ENCODE assay signal across 8 mouse cellular contexts in the genomic region with DNA sequence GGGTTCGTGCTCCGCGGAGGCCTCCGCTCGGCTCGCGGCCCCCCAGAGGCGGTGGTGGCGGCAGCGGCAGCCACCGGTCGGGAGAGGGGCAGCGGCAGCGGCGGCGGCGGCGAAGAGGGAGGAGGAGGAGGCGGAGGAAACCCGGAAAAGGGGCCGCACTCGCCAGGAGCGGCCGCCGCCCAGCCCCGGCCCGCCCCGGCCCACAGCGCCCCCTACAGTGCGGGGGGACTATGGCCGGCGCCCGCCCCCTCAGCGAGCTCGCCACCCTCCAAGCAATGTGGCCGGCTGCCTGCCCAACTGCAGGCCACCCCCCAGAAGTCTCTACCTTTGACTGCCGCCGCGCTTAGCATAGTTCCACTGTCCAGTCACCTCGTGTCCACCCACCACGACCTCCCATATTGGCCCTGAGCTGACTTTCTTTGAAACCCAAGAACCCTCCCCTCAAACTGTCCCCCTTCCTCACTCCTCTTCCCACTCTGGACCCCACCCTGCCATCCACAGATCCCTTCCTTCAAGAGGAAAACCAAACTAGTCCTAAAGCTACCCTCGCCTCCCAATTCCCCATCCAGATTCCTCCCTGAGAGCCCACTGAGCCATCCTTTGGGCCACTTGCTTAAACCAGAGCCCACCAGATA. TPM values are rescaled to one million over a fixed set of nuclear protein-coding genes. Genes with fewer than 3 reads are reported as not detected.
DNase-seq lines count a peak whose midpoint lies in the region; ATAC-seq and TF ChIP-seq lines count a peak whose summit lies in the region.

No protein-coding gene starts in this region.

- 6% methylated on average over 5 of the region's 42 CpGs for WGBS in forebrain, embryonic 13.5 days
- 5% methylated on average over 11 of the region's 42 CpGs for WGBS in neural tube, embryonic 14.5 days

- peak overlapping the region; percentile 74 for H3K4me3 ChIP-seq in ES-Bruce4 (ENCODE audit: low read depth, low read length)
- H3K4me3 ChIP-seq in forebrain, embryonic 13.5 days = peak overlapping the region; percentile 98
- H3K4me3 ChIP-seq in neural tube, embryonic 14.5 days (ENCODE audit: low read depth, low read length) = peak overlapping the region; percentile 84

- no peak for TF ChIP-seq POLR2A in ES-Bruce4 (IDR thresholded peaks at IDR 0.05; ENCODE audit: insufficient read depth, low read length)

- H3K36me3 ChIP-seq in ES-Bruce4 (ENCODE audit: control insufficient read depth, insufficient read depth, low read length, poor library complexity, severe bottlenecking) = peaks cover 37% of the 10 kb centered on the region
- peaks cover 25% of the 10 kb centered on the region for H3K36me3 ChIP-seq in forebrain, embryonic 13.5 days (ENCODE audit: poor library complexity, severe bottlenecking)
- peaks cover 17% of the 10 kb centered on the region for H3K36me3 ChIP-seq in neural tube, embryonic 14.5 days (ENCODE audit: control insufficient read depth, insufficient read depth, low read length)

- H3K27me3 ChIP-seq in ES-Bruce4 (ENCODE audit: control insufficient read depth, insufficient read depth, low read length, poor library complexity, severe bottlenecking) = no peaks in the 10 kb centered on the region
- H3K27me3 ChIP-seq in forebrain, embryonic 13.5 days = no peaks in the 10 kb centered on the region
- H3K27me3 ChIP-seq in neural tube, embryonic 14.5 days (ENCODE audit: control insufficient read depth, insufficient read depth, low read length) = no peaks in the 10 kb centered on the region

- TF ChIP-seq CTCF in ES-Bruce4 (IDR thresholded peaks at IDR 0.05; ENCODE audit: low read depth, low read length) = peak; percentile 43

- TF ChIP-seq EP300 in ES-Bruce4 (IDR thresholded peaks at IDR 0.05; ENCODE audit: insufficient read depth, low read depth, low read length) = no peak

- H3K27ac ChIP-seq in ES-Bruce4 (ENCODE audit: insufficient read depth, low read length) = no peak overlapping the region
- H3K27ac ChIP-seq in forebrain, embryonic 13.5 days = peak overlapping the region; percentile 54
- peak overlapping the region; percentile 23; the same call in 1 of the 2 replicates for H3K27ac ChIP-seq in neural tube, embryonic 14.5 days (ENCODE audit: low read depth, low read length)

- intact Hi-C loops in heart, postnatal 10 days (cut with DNase I) = loop anchor here (5.0 kb wide), 1 partner anchor 52 kb away; no protein-coding TSS in a partner anchor

- DNase-seq in c-Kit-positive CD71-positive TER-119-positive erythroid progenitor cells, embryonic 14.5 days (ENCODE audit: low spot score) = peak; percentile 75
- DNase-seq in heart, postnatal 10 days = peak; percentile 88 to 92
- peak; percentile 92 to 94 for DNase-seq in kidney, postnatal 4 days
- peak; percentile 77 to 84 for DNase-seq in lung, adult 18-20 months
- peak; percentile 95 for DNase-seq in testis, postnatal 10 days (ENCODE audit: low spot score)

- H3K9ac ChIP-seq in ES-Bruce4 (ENCODE audit: low read depth, poor library complexity, severe bottlenecking) = peak overlapping the region; percentile 99
- H3K9ac ChIP-seq in forebrain, embryonic 13.5 days = peak overlapping the region; percentile 97
- H3K9ac ChIP-seq in neural tube, embryonic 14.5 days (replicated peaks; ENCODE audit: low read depth, low read length) = peak overlapping the region; percentile 98

- H3K4me1 ChIP-seq in ES-Bruce4 (ENCODE audit: control insufficient read depth, insufficient read depth, low read length) = no peaks in the 10 kb centered on the region
- peaks cover 19% of the 10 kb centered on the region for H3K4me1 ChIP-seq in forebrain, embryonic 13.5 days
- H3K4me1 ChIP-seq in neural tube, embryonic 14.5 days (ENCODE audit: control insufficient read depth, insufficient read depth, low read length) = peaks cover 6% of the 10 kb centered on the region

- H3K9me3 ChIP-seq in ES-Bruce4 (replicated peaks; ENCODE audit: control insufficient read depth, insufficient read depth, low read length, poor library complexity, severe bottlenecking) = no peaks in the 10 kb centered on the region
- no peaks in the 10 kb centered on the region for H3K9me3 ChIP-seq in forebrain, embryonic 13.5 days (replicated peaks)
- no peaks in the 10 kb centered on the region for H3K9me3 ChIP-seq in neural tube, embryonic 14.5 days (ENCODE audit: control insufficient read depth, low read length)

- peak overlapping the region; percentile 96 for H3K4me2 ChIP-seq in forebrain, embryonic 13.5 days
- H3K4me2 ChIP-seq in neural tube, embryonic 14.5 days (ENCODE audit: low read depth, low read length) = peak overlapping the region; percentile 50

- ATAC-seq in forebrain, embryonic 13.5 days = peak; percentile 95
- ATAC-seq in neural tube, embryonic 14.5 days (ENCODE audit: low read depth) = peak; percentile 92

RNA-seq across cellular contexts. Expression of gene Csnk2a2, which starts 1.0 kb away (rescaled TPM):
- polyA plus RNA-seq in ES-Bruce4 (2011; ENCODE audit: insufficient read depth, insufficient read length, low read depth, missing spikeins) = 210 and 236 TPM in 2 replicates
- 11.7 and 12.7 TPM in 2 replicates for polyA plus RNA-seq in forebrain, embryonic 13.5 days (2015; fragmentation: Nextera tagmentation; extraction: Ambion mirVana)
- 10 to 100 TPM; 44.3 to 44.7 TPM for total RNA-seq in heart, postnatal 10 days (2021)
- 16.1 and 16.7 TPM in 2 replicates for polyA plus RNA-seq in neural tube, embryonic 14.5 days (2014; fragmentation: Nextera tagmentation; extraction: Ambion mirVana)

RNA-seq across cellular contexts. Expression of gene Ccdc113, which starts 45.1 kb away (rescaled TPM):
- polyA plus RNA-seq in ES-Bruce4 (2011; ENCODE audit: insufficient read depth, insufficient read length, low read depth, missing spikeins) = 0.52 and 1.9 TPM in 2 replicates
- polyA plus RNA-seq in forebrain, embryonic 13.5 days (2015; fragmentation: Nextera tagmentation; extraction: Ambion mirVana) = 1.2 and 1.6 TPM in 2 replicates
- total RNA-seq in heart, postnatal 10 days (2021) = under 1 TPM in 1 of 2 experiments, not detected in 1; 0.32 TPM
- polyA plus RNA-seq in neural tube, embryonic 14.5 days (2014; fragmentation: Nextera tagmentation; extraction: Ambion mirVana) = 0.97 and 2.0 TPM in 2 replicates

RNA-seq across cellular contexts. Expression of gene Cfap20, which starts 54.1 kb away (rescaled TPM):
- 122 and 132 TPM in 2 replicates for polyA plus RNA-seq in ES-Bruce4 (2011; ENCODE audit: insufficient read depth, insufficient read length, low read depth, missing spikeins)
- 144 and 148 TPM in 2 replicates for polyA plus RNA-seq in forebrain, embryonic 13.5 days (2015; fragmentation: Nextera tagmentation; extraction: Ambion mirVana)
- total RNA-seq in heart, postnatal 10 days (2021) = 10 to 100 TPM; 42.7 to 57.6 TPM
- polyA plus RNA-seq in neural tube, embryonic 14.5 days (2014; fragmentation: Nextera tagmentation; extraction: Ambion mirVana) = 133 and 135 TPM in 2 replicates

Comparison
In these comparisons a context has a peak if more than half of its experiments do, and no peak if none do; other contexts are left out.
1. RNA of gene Csnk2a2, which starts 1.0 kb away (polyA plus RNA-seq): 210 to 236 TPM in ES-Bruce4; 16.1 to 16.7 TPM in neural tube, embryonic 14.5 days and 11.7 to 12.7 TPM in forebrain, embryonic 13.5 days; every median in the first group is over 10 times any median in the second.
2. Peak in every context shown above with its lines, with median percentiles within 50 percentile points of each other: H3K4me3 ChIP-seq, H3K9ac ChIP-seq and DNase-seq.